Mouse (Mus musculus) ES-E14 (cell line): ENCODE data around the gene Cenpe.

Source experiments
- CHD2 ChIP-seq: IDR thresholded peaks from 2 replicates; pipeline ENCODE4 v1.6.1; 2014; ENCODE audit warnings: mild to moderate bottlenecking, low read depth, low read length, inconsistent platforms
- HCFC1 ChIP-seq: IDR thresholded peaks from 2 replicates; pipeline ENCODE4 v1.6.1; 2012; ENCODE audit warnings: low read length, inconsistent platforms, borderline replicate concordance; ENCODE audit not compliant: insufficient read depth
- MAFK ChIP-seq: IDR thresholded peaks from 2 replicates; pipeline ENCODE4 v1.6.1; 2014; ENCODE audit warnings: mild to moderate bottlenecking, low read depth, low read length, inconsistent platforms; ENCODE audit not compliant: insufficient read depth
- ZNF384 ChIP-seq: IDR thresholded peaks from 2 replicates; pipeline ENCODE4 v1.6.1; 2012; ENCODE audit warnings: low read depth, low read length, inconsistent platforms

DNA sequence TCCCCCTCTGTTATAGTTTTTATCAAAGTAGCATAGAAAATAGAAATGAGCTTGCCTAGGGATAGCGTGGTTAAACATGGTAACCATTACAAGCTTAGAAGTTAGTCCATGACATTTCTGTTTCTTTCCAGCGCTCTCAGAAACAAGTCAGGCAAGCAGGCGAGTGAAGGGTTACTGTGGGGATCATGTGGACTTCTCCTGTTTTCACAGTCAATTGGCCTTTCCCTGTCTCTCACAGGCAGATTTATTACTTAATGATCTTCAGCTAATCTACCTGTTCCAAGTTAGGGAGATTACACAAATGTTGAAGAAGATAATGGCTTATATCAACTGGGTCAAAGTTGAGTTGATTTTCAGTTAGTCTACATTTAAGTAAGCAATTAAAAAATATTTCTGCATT is 20.1 kb downstream of the Cenpe start:
- TF ChIP-seq MAFK (no peak), CHD2 (no peak), ZNF384 (no peak), HCFC1 (no peak)
